Mouse (Mus musculus) midbrain, postnatal 0 days (tissue): ENCODE measurements around the gene Wars2. TPM values are rescaled to one million over a fixed set of nuclear protein-coding genes. Genes with fewer than 3 reads are reported as not detected.

Experiments used
- ATAC-seq: fragments of 200-750 bp; cut with Nextera tagmentation; 2 replicates; pipeline ENCODE4 v1.8.0; 2017; ENCODE audit warnings: moderate number of reproducible peaks, mild to moderate bottlenecking, moderate TSS enrichment, moderate library complexity; ENCODE audit not compliant: low FRiP score
- DNase-seq: peaks from one replicate; pipeline ENCODE4 v3.0.0-alpha.2; 2015; ENCODE audit warnings: low spot score
- H3K27ac ChIP-seq: fragments of 300-500 bp; sonication (generic); 2 replicates; pipeline ENCODE4 v1.5.1; 2014; ENCODE audit warnings: low read depth, mild to moderate bottlenecking, low read length, mixed read lengths
- H3K27me3 ChIP-seq: fragments of 300-500 bp; sonication (generic); 2 replicates; pipeline ENCODE4 v1.6.1; 2014; ENCODE audit warnings: low read length, control low read depth, mixed read lengths; ENCODE audit not compliant: insufficient read depth
- H3K36me3 ChIP-seq: fragments of 300-500 bp; sonication (generic); 2 replicates; pipeline ENCODE4 v1.6.1; 2014; ENCODE audit warnings: low read length, control low read depth, mixed read lengths; ENCODE audit not compliant: insufficient read depth
- H3K4me1 ChIP-seq: fragments of 300-500 bp; sonication (generic); 2 replicates; pipeline ENCODE4 v1.6.1; 2014; ENCODE audit warnings: mild to moderate bottlenecking, control low read depth, antibody characterized with exemption, low read length, mixed read lengths; ENCODE audit not compliant: insufficient read depth
- H3K4me2 ChIP-seq: fragments of 300-500 bp; sonication (generic); 2 replicates; pipeline ENCODE4 v1.6.1; 2014; ENCODE audit warnings: low read depth, mild to moderate bottlenecking, low read length, mixed read lengths; ENCODE audit not compliant: poor library complexity, severe bottlenecking
- H3K4me3 ChIP-seq: fragments of 300-500 bp; sonication (generic); 2 replicates; pipeline ENCODE4 v1.5.1; 2014; ENCODE audit warnings: low read depth, mild to moderate bottlenecking, low read length, moderate library complexity
- H3K9ac ChIP-seq: fragments of 300-500 bp; sonication (generic); replicated peaks from 2 replicates; pipeline ENCODE4 v1.6.1; 2014; ENCODE audit warnings: mild to moderate bottlenecking, low read length, moderate library complexity, mixed read lengths; ENCODE audit not compliant: poor library complexity, severe bottlenecking
- H3K9me3 ChIP-seq: fragments of 300-500 bp; sonication (generic); 2 replicates; pipeline ENCODE4 v1.6.1; 2016; ENCODE audit warnings: low read length, control low read depth
- CTCF ChIP-seq: IDR thresholded peaks from 2 replicates; pipeline ENCODE4 v1.5.1; 2016; ENCODE audit warnings: antibody characterized with exemption, mild to moderate bottlenecking
- WGBS: fragments of 180-500 bp; shearing (Covaris S2); extraction: QIAGEN DNeasy Blood & Tissue Kit; methylation state at CpG from one replicate; pipeline ENCODE4 v1.1.7; 2014; 5-methylcytosine and 5-hydroxymethylcytosine counted together
- polyA plus RNA-seq: library from polyadenylated mRNA; unstranded; fragments of >200 nt; fragmentation: Nextera tagmentation; extraction: Ambion mirVana; gene quantifications from 2 replicates; pipeline ENCODE4 v1.2.1, GENCODE M21; 2015
- total RNA-seq: library from RNA; depleted of rRNA; stranded (reverse); fragments of >200 nt; gene quantifications from 2 replicates; pipeline ENCODE4 v1.2.3, GENCODE M21; 2014

Wars2 gene
- total and polyA plus RNA-seq, 2 experiments from 2014 or later: 4.9 to 6.7 TPM

GRCm38 (mm10) chr3:99234319-99234869, 93.5 kb downstream of the Wars2 start:
- Histone ChIP-seq H3K36me3 (no peaks in the 10 kb centered on the region), H3K4me1 (no peaks in the 10 kb centered on the region), H3K4me2 (0 out of 2 replicates have a peak overlapping the region, but pooled peaks have one; percentile 12), H3K9ac (no peak overlapping the region), H3K27me3 (peaks cover 60% of the 10 kb centered on the region), H3K27ac (no peak overlapping the region), H3K9me3 (no peaks in the 10 kb centered on the region), H3K4me3 (peak overlapping the region; percentile 5; the same call in 1 of the 2 replicates)
- TF ChIP-seq CTCF: no peak
- no peak for DNase-seq
- ATAC-seq: peak; percentile 28; the same call in 1 of the 2 replicates
- 4% methylated on average over 17 of the region's 17 CpGs for WGBS

GRCm38 (mm10) chr3:99235116-99235803, 94.4 kb downstream of the Wars2 start:
- WGBS: 3% methylated on average over 23 of the region's 23 CpGs
- no peak overlapping the region for H3K27ac ChIP-seq

GRCm38 (mm10) chr3:99235804-99236755, 95.2 kb downstream of the Wars2 start:
- Histone ChIP-seq H3K9me3 (no peaks in the 10 kb centered on the region), H3K4me3 (no peak overlapping the region), H3K36me3 (no peaks in the 10 kb centered on the region), H3K4me1 (no peaks in the 10 kb centered on the region), H3K9ac (no peak overlapping the region), H3K27me3 (peaks cover 77% of the 10 kb centered on the region), H3K27ac (no peak overlapping the region), H3K4me2 (no peak overlapping the region)
- 6% methylated on average over 18 of the region's 18 CpGs for WGBS
- DNase-seq: no peak
- TF ChIP-seq CTCF: no peak
- no peak for ATAC-seq

More at GRCm38 (mm10) chr3:99235116-99235803, 94.4 kb downstream of the Wars2 start:
- H3K4me3 ChIP-seq: no peak overlapping the region
- no peaks in the 10 kb centered on the region for H3K36me3 ChIP-seq
- H3K4me2 ChIP-seq: no peak overlapping the region
- DNase-seq (no peak), ATAC-seq (no peak)
- H3K9me3 ChIP-seq: no peaks in the 10 kb centered on the region
- TF ChIP-seq CTCF: no peak
- H3K4me1 ChIP-seq: no peaks in the 10 kb centered on the region
- peaks cover 69% of the 10 kb centered on the region for H3K27me3 ChIP-seq
- no peak overlapping the region for H3K9ac ChIP-seq

- TF ChIP-seq CTCF: no peak
- no peak overlapping the region for H3K27ac ChIP-seq
- H3K9ac ChIP-seq: no peak overlapping the region
- no peaks in the 10 kb centered on the region for H3K9me3 ChIP-seq
- H3K4me3 ChIP-seq: no peak overlapping the region
- ATAC-seq (no peak), DNase-seq (no peak)
- no peaks in the 10 kb centered on the region for H3K4me1 ChIP-seq
- no peak overlapping the region for H3K4me2 ChIP-seq
- H3K27me3 ChIP-seq: peaks cover 85% of the 10 kb centered on the region
- H3K36me3 ChIP-seq: no peaks in the 10 kb centered on the region
- 6% methylated on average over 1 of the region's 1 CpGs for WGBS
Observed at GRCm38 (mm10) chr3:99238691-99239090, 97.8 kb downstream of the Wars2 start.

- Histone ChIP-seq H3K9me3 (no peaks in the 10 kb centered on the region), H3K36me3 (no peaks in the 10 kb centered on the region), H3K4me3 (no peak overlapping the region), H3K27me3 (peaks cover 85% of the 10 kb centered on the region), H3K4me1 (no peaks in the 10 kb centered on the region), H3K27ac (no peak overlapping the region), H3K4me2 (no peak overlapping the region), H3K9ac (no peak overlapping the region)
- DNase-seq (no peak), ATAC-seq (no peak)
- TF ChIP-seq CTCF: no peak
- WGBS: 3% methylated on average over 20 of the region's 20 CpGs
Observed at GRCm38 (mm10) chr3:99239301-99240045, 98.6 kb downstream of the Wars2 start.
